Mouse (Mus musculus) CH12.LX (cell line): ENCODE data around the gene Gm13283. TPM values are rescaled to one million over a fixed set of nuclear protein-coding genes. Genes with fewer than 3 reads are reported as not detected.
"Not testable (repeated sequence)": the region's sequence is repeated elsewhere in the genome, so short reads cannot be mapped to it uniquely, and the experiment has no call there.

Experiments used
- DNase-seq: peaks from one replicate; pipeline ENCODE4 v3.0.0-alpha.2; 2013; ENCODE audit errors: extremely low read depth
- H3K27ac ChIP-seq: 2 replicates; pipeline ENCODE4 v1.5.1; 2012; ENCODE audit warnings: low read depth, mild to moderate bottlenecking, control low read depth, moderate library complexity; ENCODE audit not compliant: insufficient read depth
- H3K27me3 ChIP-seq: replicated peaks from 2 replicates; pipeline ENCODE3; 2012; ENCODE audit warnings: inconsistent platforms
- H3K36me3 ChIP-seq, 2 experiments: replicated peaks in 1 of 2; 2 replicates each; pipeline versions ENCODE3 to v1.6.1; 2012; ENCODE audit warnings: inconsistent platforms in 1 of 2, low read length in 1 of 2, mild to moderate bottlenecking in 1 of 2, mixed read lengths in 1 of 2, moderate library complexity in 1 of 2; ENCODE audit not compliant: control insufficient read depth in 1 of 2, insufficient read depth in 1 of 2
- H3K4me1 ChIP-seq, 2 experiments: 2 replicates each; pipeline ENCODE4 v1.6.1; 2012; ENCODE audit warnings: inconsistent platforms in 1 of 2, moderate library complexity in 1 of 2; ENCODE audit not compliant: insufficient read depth in 2 of 2, control insufficient read depth in 1 of 2
- H3K4me2 ChIP-seq: 2 replicates; pipeline ENCODE4 v1.6.1; 2012; ENCODE audit warnings: low read depth, mild to moderate bottlenecking, control low read depth; ENCODE audit not compliant: poor library complexity, insufficient read depth, severe bottlenecking
- H3K4me3 ChIP-seq, 3 experiments: fragments of 150-350 bp in 1 of 3; sonication (generic) in 1 of 3; replicated peaks in 1 of 3; 2 replicates each; pipeline versions ENCODE3 to v1.5.1; 2011 to 2012; ENCODE audit warnings: low read depth in 2 of 3, low read length in 2 of 3, mild to moderate bottlenecking in 2 of 3, moderate library complexity in 2 of 3, control low read depth in 1 of 3, improper control_type of control experiment in 1 of 3, inconsistent platforms in 1 of 3, mixed read lengths in 1 of 3; ENCODE audit not compliant: poor library complexity in 1 of 3
- H3K79me2 ChIP-seq: replicated peaks from 2 replicates; pipeline ENCODE4 v1.6.1; 2012; ENCODE audit warnings: mild to moderate bottlenecking, moderate library complexity; ENCODE audit not compliant: control insufficient read depth, poor library complexity, insufficient read depth, severe bottlenecking; ENCODE audit errors: extremely low read depth
- H3K9ac ChIP-seq: 2 replicates; pipeline ENCODE4 v1.6.1; 2012; ENCODE audit warnings: low read depth, mild to moderate bottlenecking, control low read depth, moderate library complexity; ENCODE audit not compliant: insufficient read depth
- H3K9me3 ChIP-seq: replicated peaks from 2 replicates; pipeline ENCODE3; 2012; ENCODE audit warnings: low read length, inconsistent platforms, mixed read lengths
- CTCF ChIP-seq, 2 experiments: IDR thresholded peaks in 1 of 2; conservative IDR thresholded peaks in 1 of 2; 2 replicates each; pipeline ENCODE4 v1.5.1; 2011 to 2012; ENCODE audit warnings: low read depth in 2 of 2, low read length in 2 of 2, improper control_type of control experiment in 1 of 2, inconsistent platforms in 1 of 2, mild to moderate bottlenecking in 1 of 2, moderate library complexity in 1 of 2
- dilution Hi-C: fragments of 300-500 bp; cut with MboI; formaldehyde crosslinking; loops from 2 replicates; pipeline ENCODE4 v1.14.3; 2020; ENCODE audit warnings: low sequenced_read_pairs; ENCODE audit not compliant: extremely low pct_unique_long_range_greater_than_20kb, extremely low pct_ligation_motif_present
- in situ Hi-C: fragments of 300-500 bp; cut with MboI; formaldehyde crosslinking; loops from 3 replicates; pipeline ENCODE4 v1.14.3; 2019; ENCODE audit warnings: low sequenced_read_pairs, low pct_ligation_motif_present, low pct_unique_long_range_greater_than_20kb, mixed read lengths
- polyA plus RNA-seq: library from polyadenylated mRNA; unstranded; fragments of >175 nt; gene quantifications from 2 replicates; pipeline ENCODE4 v1.2.1, GENCODE M21; 2012; ENCODE audit warnings: low read depth; ENCODE audit not compliant: insufficient read length
- total RNA-seq, 2 experiments: library from RNA; depleted of rRNA; stranded (reverse); fragments of 300-350 nt in 1 of 2; fragments of >200 nt in 1 of 2; gene quantifications; 2 replicates each; pipeline ENCODE4 v1.2.3; 2012 to 2014

Gene Gm13283
- total and polyA plus RNA-seq, 3 experiments, result not detected

GRCm38 (mm10) chr4:88788402-88788801, 28.5 kb downstream of the Gm13283 start, which contains the start of gene Gm13277:
TSS of gene Gm13277 (plus strand) at chr4:88788632.
- dilution Hi-C loops, H3K4me2 ChIP-seq, H3K4me1 ChIP-seq, H3K4me3 ChIP-seq, H3K27ac ChIP-seq: not testable (repeated sequence)
- TF ChIP-seq CTCF (conservative IDR thresholded peaks at IDR 0.05 in 1 of 2, IDR thresholded peaks at IDR 0.05 in 1 of 2; ENCODE audit: low read depth in 2 of 2, low read length in 2 of 2), result peak in 1 of 2 experiments; percentile 28; a peak in 2 of 4 replicates
- TF ChIP-seq, all 38 proteins: peak for 1; not testable (repeated sequence) for 37
- in situ Hi-C loops, DNase-seq, H3K9ac ChIP-seq, H3K79me2 ChIP-seq, H3K36me3 ChIP-seq, H3K9me3 ChIP-seq, H3K27me3 ChIP-seq: not testable (repeated sequence)

DNA sequence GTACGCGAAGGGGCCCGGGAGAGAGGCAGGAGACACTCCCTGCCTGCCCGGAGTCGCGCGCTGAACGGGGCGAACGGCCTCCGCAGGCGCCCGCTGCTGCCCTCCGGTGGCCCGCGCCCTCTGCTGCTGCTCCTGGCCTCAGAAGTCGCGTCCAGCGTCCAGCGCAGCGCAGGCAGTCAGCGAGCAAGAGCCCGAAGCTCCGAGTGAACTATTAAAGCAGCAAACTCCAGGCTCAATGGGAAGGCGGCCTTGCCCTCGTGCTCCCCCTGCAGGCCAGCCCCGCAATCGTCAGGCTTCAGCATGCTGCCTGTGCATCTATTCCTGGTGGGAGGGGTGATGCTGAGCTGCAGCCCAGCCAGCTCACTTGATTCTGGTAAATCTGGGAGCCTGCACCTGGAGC, 31.3 kb downstream of the Gm13283 start, which contains the start of gene Gm13278:
TSS of gene Gm13278 (plus strand) at position 301 of the 400 bp plus-strand sequence.
- dilution Hi-C loops, H3K36me3 ChIP-seq, DNase-seq, H3K27me3 ChIP-seq, H3K4me3 ChIP-seq, H3K9ac ChIP-seq, H3K9me3 ChIP-seq, in situ Hi-C loops, H3K4me2 ChIP-seq, H3K79me2 ChIP-seq, H3K27ac ChIP-seq, H3K4me1 ChIP-seq: not testable (repeated sequence)

GRCm38 (mm10) chr4:88793936-88794675, 34.2 kb downstream of the Gm13283 start, which contains the start of gene Gm13275:
TSS of gene Gm13275 (plus strand) at chr4:88794487.
- DNase-seq, dilution Hi-C loops, H3K4me3 ChIP-seq, H3K9ac ChIP-seq, H3K79me2 ChIP-seq, H3K9me3 ChIP-seq, H3K27me3 ChIP-seq, H3K4me1 ChIP-seq, H3K4me2 ChIP-seq, in situ Hi-C loops, H3K27ac ChIP-seq, H3K36me3 ChIP-seq: not testable (repeated sequence)

DNA sequence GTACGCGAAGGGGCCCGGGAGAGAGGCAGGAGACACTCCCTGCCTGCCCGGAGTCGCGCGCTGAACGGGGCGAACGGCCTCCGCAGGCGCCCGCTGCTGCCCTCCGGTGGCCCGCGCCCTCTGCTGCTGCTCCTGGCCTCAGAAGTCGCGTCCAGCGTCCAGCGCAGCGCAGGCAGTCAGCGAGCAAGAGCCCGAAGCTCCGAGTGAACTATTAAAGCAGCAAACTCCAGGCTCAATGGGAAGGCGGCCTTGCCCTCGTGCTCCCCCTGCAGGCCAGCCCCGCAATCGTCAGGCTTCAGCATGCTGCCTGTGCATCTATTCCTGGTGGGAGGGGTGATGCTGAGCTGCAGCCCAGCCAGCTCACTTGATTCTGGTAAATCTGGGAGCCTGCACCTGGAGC, 37.2 kb downstream of the Gm13283 start, which contains the start of gene Gm13279:
TSS of gene Gm13279 (plus strand) at position 301 of the 400 bp plus-strand sequence.
- H3K4me1 ChIP-seq, H3K9ac ChIP-seq, DNase-seq, H3K79me2 ChIP-seq, H3K9me3 ChIP-seq, dilution Hi-C loops, H3K27ac ChIP-seq, H3K4me3 ChIP-seq, in situ Hi-C loops, H3K36me3 ChIP-seq, H3K27me3 ChIP-seq, H3K4me2 ChIP-seq: not testable (repeated sequence)

DNA sequence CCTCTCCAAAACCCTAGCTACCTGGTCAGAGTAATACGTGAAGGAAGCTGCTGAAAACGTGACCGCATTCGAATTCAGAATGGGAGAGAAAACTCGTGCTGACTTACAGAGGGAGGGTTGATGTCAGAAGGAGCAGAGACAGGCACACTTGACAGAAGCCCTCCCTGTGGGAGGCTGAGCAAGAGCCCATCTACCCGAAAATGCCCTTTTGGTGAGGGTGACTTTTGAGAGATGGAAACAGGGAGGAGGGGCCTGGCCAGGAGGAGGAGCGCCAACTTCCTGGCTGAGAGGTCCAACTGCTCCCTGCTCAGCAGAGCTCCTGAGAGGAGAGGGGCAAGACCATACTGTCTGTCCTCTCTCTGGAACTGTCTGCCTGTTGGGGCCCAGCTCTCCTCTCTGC, 39.4 kb downstream of the Gm13283 start, which contains the start of gene Gm13285:
TSS of gene Gm13285 (plus strand) at position 301 of the 400 bp plus-strand sequence.
- H3K4me1 ChIP-seq, in situ Hi-C loops, H3K9me3 ChIP-seq, H3K9ac ChIP-seq, H3K36me3 ChIP-seq, H3K4me2 ChIP-seq, H3K27ac ChIP-seq, H3K27me3 ChIP-seq, DNase-seq, H3K4me3 ChIP-seq, dilution Hi-C loops, H3K79me2 ChIP-seq: not testable (repeated sequence)

DNA sequence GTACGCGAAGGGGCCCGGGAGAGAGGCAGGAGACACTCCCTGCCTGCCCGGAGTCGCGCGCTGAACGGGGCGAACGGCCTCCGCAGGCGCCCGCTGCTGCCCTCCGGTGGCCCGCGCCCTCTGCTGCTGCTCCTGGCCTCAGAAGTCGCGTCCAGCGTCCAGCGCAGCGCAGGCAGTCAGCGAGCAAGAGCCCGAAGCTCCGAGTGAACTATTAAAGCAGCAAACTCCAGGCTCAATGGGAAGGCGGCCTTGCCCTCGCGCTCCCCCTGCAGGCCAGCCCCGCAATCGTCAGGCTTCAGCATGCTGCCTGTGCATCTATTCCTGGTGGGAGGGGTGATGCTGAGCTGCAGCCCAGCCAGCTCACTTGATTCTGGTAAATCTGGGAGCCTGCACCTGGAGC, 43.0 kb downstream of the Gm13283 start, which contains the start of gene Gm13287:
TSS of gene Gm13287 (plus strand) at position 301 of the 400 bp plus-strand sequence.
- dilution Hi-C loops, H3K9ac ChIP-seq, in situ Hi-C loops, H3K4me3 ChIP-seq, H3K27ac ChIP-seq, H3K9me3 ChIP-seq, H3K4me1 ChIP-seq, DNase-seq, H3K36me3 ChIP-seq, H3K79me2 ChIP-seq: not testable (repeated sequence)
- H3K27me3 ChIP-seq, result peaks cover 11% of the 10 kb centered on the region
- H3K4me2 ChIP-seq, result peak within 1 kb of the TSS; percentile 32; the same call in 1 of the 2 replicates
